Mouse (Mus musculus): ENCODE measurements around the gene Hectd4. TPM values are rescaled to one million over a fixed set of nuclear protein-coding genes. Genes with fewer than 3 reads are reported as not detected.

The Hectd4 gene
- total and polyA plus RNA-seq, 2 experiments from 2014 or later, result 15.9 to 107 TPM

- peak overlapping the region; percentile 64 for H3K4me2 ChIP-seq (ENCODE audit: low read depth, low read length)
- peak; percentile 29 for DNase-seq (ENCODE audit: low spot score)
- peak overlapping the region; percentile 88 for H3K9ac ChIP-seq (replicated peaks; ENCODE audit: low read length)
- WGBS, result 37% methylated on average over 10 of the region's 10 CpGs
- no peaks in the 10 kb centered on the region for H3K9me3 ChIP-seq (ENCODE audit: low read length)
- ATAC-seq, result no peak
- peaks cover 17% of the 10 kb centered on the region; the same call in 1 of the 2 replicates for H3K36me3 ChIP-seq (ENCODE audit: insufficient read depth, low read length)
- H3K4me3 ChIP-seq (ENCODE audit: low read length), result peak overlapping the region; percentile 75
- H3K4me1 ChIP-seq (ENCODE audit: insufficient read depth, low read length), result peaks cover 3% of the 10 kb centered on the region
- no peaks in the 10 kb centered on the region for H3K27me3 ChIP-seq (ENCODE audit: insufficient read depth, low read length)
- no peak for TF ChIP-seq CTCF (IDR thresholded peaks at IDR 0.05; ENCODE audit: low read depth)
- H3K27ac ChIP-seq, result peak overlapping the region; percentile 90
Measured at GRCm38 (mm10) chr5:121383857-121384756, 164.1 kb downstream of the Hectd4 start.

GRCm38 (mm10) chr5:121384757-121385460, 164.9 kb downstream of the Hectd4 start:
- H3K4me3 ChIP-seq (ENCODE audit: low read length), result peak overlapping the region; percentile 75
- H3K4me2 ChIP-seq (ENCODE audit: low read depth, low read length), result peak overlapping the region; percentile 64

GRCm38 (mm10) chr5:121385461-121386119, 165.6 kb downstream of the Hectd4 start, which contains the start of gene Trafd1:
Trafd1 (minus strand) TSS chr5:121385632.
- peak within 1 kb of the TSS; percentile 64 for H3K4me2 ChIP-seq (ENCODE audit: low read depth, low read length)
- peak within 1 kb of the TSS; percentile 75 for H3K4me3 ChIP-seq (ENCODE audit: low read length)
- H3K9me3 ChIP-seq (ENCODE audit: low read length), result no peaks in the 10 kb centered on the region
- ATAC-seq, result peak; percentile 93
- H3K9ac ChIP-seq (replicated peaks; ENCODE audit: low read length), result peak within 1 kb of the TSS; percentile 88
- H3K27ac ChIP-seq, result peak within 1 kb of the TSS; percentile 90
- peak; percentile 97 for DNase-seq (ENCODE audit: low spot score)
- H3K27me3 ChIP-seq (ENCODE audit: insufficient read depth, low read length), result no peaks in the 10 kb centered on the region
- H3K36me3 ChIP-seq (ENCODE audit: insufficient read depth, low read length), result peaks cover 10% of the 10 kb centered on the region; the same call in 1 of the 2 replicates
- TF ChIP-seq CTCF (IDR thresholded peaks at IDR 0.05; ENCODE audit: low read depth), result no peak
- WGBS, result under 1% methylated on average over 35 of the region's 45 CpGs
- H3K4me1 ChIP-seq (ENCODE audit: insufficient read depth, low read length), result peaks cover 3% of the 10 kb centered on the region

More at GRCm38 (mm10) chr5:121384757-121385460, 164.9 kb downstream of the Hectd4 start:
- Histone ChIP-seq H3K27ac (peak overlapping the region; percentile 90), H3K4me1 (ENCODE audit: insufficient read depth, low read length) (peaks cover 3% of the 10 kb centered on the region), H3K36me3 (ENCODE audit: insufficient read depth, low read length) (peaks cover 11% of the 10 kb centered on the region; the same call in 1 of the 2 replicates), H3K9ac (replicated peaks; ENCODE audit: low read length) (peak overlapping the region; percentile 88), H3K27me3 (ENCODE audit: insufficient read depth, low read length) (no peaks in the 10 kb centered on the region), H3K9me3 (ENCODE audit: low read length) (no peaks in the 10 kb centered on the region)
- no peak for TF ChIP-seq CTCF (IDR thresholded peaks at IDR 0.05; ENCODE audit: low read depth)
- ATAC-seq (peak; percentile 76), DNase-seq (ENCODE audit: low spot score) (peak; percentile 63)
- WGBS, result 1% methylated on average over 39 of the region's 47 CpGs

GRCm38 (mm10) chr5:121386120-121386909, 166.3 kb downstream of the Hectd4 start:
- H3K9me3 ChIP-seq (ENCODE audit: low read length), result no peaks in the 10 kb centered on the region
- WGBS, result 31% methylated on average over 22 of the region's 22 CpGs
- H3K9ac ChIP-seq (replicated peaks; ENCODE audit: low read length), result peak overlapping the region; percentile 88
- peak overlapping the region; percentile 75 for H3K4me3 ChIP-seq (ENCODE audit: low read length)
- DNase-seq (ENCODE audit: low spot score), result no peak
- peak overlapping the region; percentile 90; the same call in 1 of the 2 replicates for H3K27ac ChIP-seq
- peak overlapping the region; percentile 64 for H3K4me2 ChIP-seq (ENCODE audit: low read depth, low read length)
- peaks cover 5% of the 10 kb centered on the region; the same call in 1 of the 2 replicates for H3K36me3 ChIP-seq (ENCODE audit: insufficient read depth, low read length)
- TF ChIP-seq CTCF (IDR thresholded peaks at IDR 0.05; ENCODE audit: low read depth), result no peak
- no peak for ATAC-seq
- peaks cover 3% of the 10 kb centered on the region for H3K4me1 ChIP-seq (ENCODE audit: insufficient read depth, low read length)
- no peaks in the 10 kb centered on the region for H3K27me3 ChIP-seq (ENCODE audit: insufficient read depth, low read length)

- DNase-seq (ENCODE audit: low spot score), result no peak
- H3K36me3 ChIP-seq (ENCODE audit: insufficient read depth, low read length), result peaks cover 5% of the 10 kb centered on the region; the same call in 1 of the 2 replicates
Measured at GRCm38 (mm10) chr5:121387126-121387525, 167.1 kb downstream of the Hectd4 start.

More at GRCm38 (mm10) chr5:121387126-121387525, 167.1 kb downstream of the Hectd4 start:
- Histone ChIP-seq H3K9ac (replicated peaks; ENCODE audit: low read length) (no peak overlapping the region), H3K9me3 (ENCODE audit: low read length) (no peaks in the 10 kb centered on the region), H3K27ac (no peak overlapping the region), H3K4me2 (ENCODE audit: low read depth, low read length) (no peak overlapping the region), H3K4me3 (ENCODE audit: low read length) (no peak overlapping the region), H3K4me1 (ENCODE audit: insufficient read depth, low read length) (peaks cover 3% of the 10 kb centered on the region), H3K27me3 (ENCODE audit: insufficient read depth, low read length) (no peaks in the 10 kb centered on the region)
- 62% methylated on average over 4 of the region's 4 CpGs for WGBS
- no peak for TF ChIP-seq CTCF (IDR thresholded peaks at IDR 0.05; ENCODE audit: low read depth)
- ATAC-seq, result no peak

Data from hindbrain, postnatal 0 days (tissue).